Mouse (Mus musculus): ENCODE measurements around the gene Higd1c. TPM values are rescaled to one million over a fixed set of nuclear protein-coding genes. Genes with fewer than 3 reads are reported as not detected.
A peak's percentile ranks its signal among the peaks of the same experiment; 100 is the strongest.
"Not testable (repeated sequence)": the region's sequence is repeated elsewhere in the genome, so short reads cannot be mapped to it uniquely, and the experiment has no call there.

Higd1c gene
- polyA plus RNA-seq, 1 experiment from 2014 or later: not detected

- no peaks in the 10 kb centered on the region for H3K9me3 ChIP-seq
- H3K36me3 ChIP-seq: no peaks in the 10 kb centered on the region
- no peak for ATAC-seq (ENCODE audit: borderline replicate concordance, extremely low read depth, low FRiP score, low TSS enrichment)
- H3K4me1 ChIP-seq: no peaks in the 10 kb centered on the region
- WGBS: 67% methylated on average over 7 of the region's 7 CpGs
- no peak overlapping the region for H3K9ac ChIP-seq
- no peak overlapping the region for H3K4me2 ChIP-seq
- no peak overlapping the region for H3K27ac ChIP-seq
- no peak overlapping the region for H3K4me3 ChIP-seq
- no peaks in the 10 kb centered on the region for H3K27me3 ChIP-seq
These were observed 2.8 kb downstream of the Higd1c start for GRCm38 (mm10) chr15:100367119-100367518.

DNA sequence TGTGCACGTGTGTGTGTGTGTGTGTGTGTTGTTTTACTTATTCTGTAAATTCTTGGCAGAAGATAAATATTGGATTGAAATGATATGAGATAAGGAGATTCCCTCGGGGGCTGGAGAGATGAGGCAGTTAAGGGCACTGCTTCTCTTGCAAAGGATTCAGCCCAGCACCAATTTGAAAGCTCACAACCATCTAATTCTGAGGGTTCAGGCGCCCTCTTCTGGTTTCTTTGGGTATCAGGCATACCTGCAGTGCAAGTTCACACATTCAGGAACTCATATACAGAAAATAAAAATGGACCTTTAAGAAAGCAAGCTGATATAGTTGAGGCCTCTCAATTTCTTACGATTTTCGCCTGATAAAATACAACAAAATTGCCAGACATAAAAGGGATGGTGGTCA, 10.7 kb downstream of the Higd1c start:
- Histone ChIP-seq H3K27ac (no peak overlapping the region), H3K36me3 (no peaks in the 10 kb centered on the region), H3K9me3 (no peaks in the 10 kb centered on the region), H3K9ac (no peak overlapping the region), H3K4me1 (no peaks in the 10 kb centered on the region), H3K27me3 (no peaks in the 10 kb centered on the region), H3K4me2 (no peak overlapping the region), H3K4me3 (no peak overlapping the region)
- WGBS: 22% methylated on average over 5 of the region's 5 CpGs
- ATAC-seq (ENCODE audit: borderline replicate concordance, extremely low read depth, low FRiP score, low TSS enrichment): no peak

GRCm38 (mm10) chr15:100377847-100378505, 13.6 kb downstream of the Higd1c start:
- H3K27ac ChIP-seq, H3K9me3 ChIP-seq, H3K9ac ChIP-seq, H3K4me2 ChIP-seq, H3K27me3 ChIP-seq, H3K36me3 ChIP-seq, H3K4me3 ChIP-seq, H3K4me1 ChIP-seq: not testable (repeated sequence)
- ATAC-seq (ENCODE audit: borderline replicate concordance, extremely low read depth, low FRiP score, low TSS enrichment): peak; percentile 41; the same call in 1 of the 2 replicates
- WGBS: 11% methylated on average over 3 of the region's 9 CpGs

DNA sequence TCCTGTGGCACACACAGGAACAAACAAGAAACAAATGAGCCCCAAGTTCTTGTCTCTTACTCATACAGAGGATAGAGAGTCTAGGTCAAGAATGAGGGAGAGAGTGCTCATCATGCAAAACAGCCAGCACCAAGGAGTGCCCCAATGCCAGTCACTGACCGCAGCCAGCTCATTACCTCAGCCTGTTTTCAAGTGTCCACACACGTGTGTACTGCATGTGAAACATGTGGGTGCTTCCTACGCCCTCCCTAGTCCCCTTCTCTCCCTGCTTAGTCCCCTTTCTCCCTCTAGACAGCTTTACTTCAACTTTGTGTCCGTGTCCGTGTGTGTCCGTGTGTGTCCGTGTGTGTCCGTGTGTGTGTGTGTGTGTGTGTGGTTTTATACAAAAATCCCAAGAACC, 15.3 kb downstream of the Higd1c start:
- Histone ChIP-seq H3K27me3 (no peaks in the 10 kb centered on the region), H3K9ac (no peak overlapping the region), H3K27ac (no peak overlapping the region), H3K4me1 (no peaks in the 10 kb centered on the region), H3K9me3 (no peaks in the 10 kb centered on the region), H3K4me2 (no peak overlapping the region), H3K36me3 (no peaks in the 10 kb centered on the region), H3K4me3 (no peak overlapping the region)
- WGBS: 64% methylated on average over 8 of the region's 8 CpGs
- ATAC-seq (ENCODE audit: borderline replicate concordance, extremely low read depth, low FRiP score, low TSS enrichment): no peak

DNA sequence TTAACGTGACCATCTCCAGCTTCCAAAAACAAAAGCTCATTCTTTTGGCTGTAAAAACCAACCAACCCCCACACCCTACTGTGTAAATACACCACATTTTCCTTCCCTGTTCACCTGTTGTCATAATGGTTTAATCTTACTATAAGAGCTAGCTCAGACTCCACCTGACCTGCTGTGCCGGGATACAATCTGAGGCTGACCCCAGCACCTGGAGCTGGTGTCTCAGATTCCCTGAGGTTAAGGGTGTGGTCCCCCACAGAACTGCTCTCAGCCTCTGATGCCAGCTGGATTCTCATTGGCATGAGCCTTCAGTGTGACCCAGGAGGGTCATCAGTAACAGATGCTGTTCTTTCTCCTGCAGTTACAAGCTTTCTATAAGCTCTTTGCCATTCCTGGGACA, 15.8 kb downstream of the Higd1c start:
- H3K27me3 ChIP-seq: no peaks in the 10 kb centered on the region
- 49% methylated on average over 2 of the region's 2 CpGs for WGBS
- no peak for ATAC-seq (ENCODE audit: borderline replicate concordance, extremely low read depth, low FRiP score, low TSS enrichment)
- no peak overlapping the region for H3K9ac ChIP-seq
- H3K9me3 ChIP-seq: no peaks in the 10 kb centered on the region
- H3K36me3 ChIP-seq: no peaks in the 10 kb centered on the region
- H3K4me2 ChIP-seq: no peak overlapping the region
- H3K4me3 ChIP-seq: no peak overlapping the region
- no peaks in the 10 kb centered on the region for H3K4me1 ChIP-seq
- H3K27ac ChIP-seq: no peak overlapping the region

DNA sequence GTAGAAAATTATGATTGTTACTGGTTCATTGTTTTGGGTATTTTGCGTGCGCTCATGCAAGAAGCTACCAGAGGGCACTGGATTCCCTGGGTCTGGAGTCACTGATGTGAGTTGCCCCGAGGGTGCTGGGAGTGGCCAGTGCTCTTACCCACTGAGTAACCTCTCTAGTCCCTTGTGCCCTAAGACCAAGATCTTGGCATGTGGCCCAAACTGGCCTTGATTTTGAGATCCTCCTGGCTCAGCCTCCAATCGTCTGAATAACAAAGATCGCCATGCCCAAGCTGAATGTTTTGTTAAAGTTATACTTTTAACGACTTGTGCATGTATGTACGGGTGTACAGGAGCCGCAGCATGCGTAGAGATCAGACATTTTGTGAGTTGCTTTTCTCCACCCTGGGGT, 21.4 kb downstream of the Higd1c start:
- Histone ChIP-seq H3K27ac (no peak overlapping the region), H3K4me3 (no peak overlapping the region), H3K9me3 (no peaks in the 10 kb centered on the region), H3K4me2 (no peak overlapping the region), H3K36me3 (no peaks in the 10 kb centered on the region), H3K4me1 (peaks cover 4% of the 10 kb centered on the region; the same call in 1 of the 2 replicates), H3K9ac (no peak overlapping the region), H3K27me3 (no peaks in the 10 kb centered on the region)
- no peak for ATAC-seq (ENCODE audit: borderline replicate concordance, extremely low read depth, low FRiP score, low TSS enrichment)
- 89% methylated on average over 9 of the region's 9 CpGs for WGBS

GRCm38 (mm10) chr15:100387544-100388223, 23.3 kb downstream of the Higd1c start:
- no peaks in the 10 kb centered on the region for H3K27me3 ChIP-seq
- WGBS: 52% methylated on average over 17 of the region's 17 CpGs
- H3K4me2 ChIP-seq: peak overlapping the region; percentile 42
- H3K9me3 ChIP-seq: no peaks in the 10 kb centered on the region
- H3K9ac ChIP-seq: no peak overlapping the region
- H3K4me3 ChIP-seq: no peak overlapping the region; the same call in 1 of the 2 replicates
- H3K36me3 ChIP-seq: no peaks in the 10 kb centered on the region
- 0 out of 2 replicates have a peak, but pooled peaks have one; percentile 53 for ATAC-seq (ENCODE audit: borderline replicate concordance, extremely low read depth, low FRiP score, low TSS enrichment)
- peak overlapping the region; percentile 63 for H3K27ac ChIP-seq
- H3K4me1 ChIP-seq: peaks cover 4% of the 10 kb centered on the region; the same call in 1 of the 2 replicates

DNA sequence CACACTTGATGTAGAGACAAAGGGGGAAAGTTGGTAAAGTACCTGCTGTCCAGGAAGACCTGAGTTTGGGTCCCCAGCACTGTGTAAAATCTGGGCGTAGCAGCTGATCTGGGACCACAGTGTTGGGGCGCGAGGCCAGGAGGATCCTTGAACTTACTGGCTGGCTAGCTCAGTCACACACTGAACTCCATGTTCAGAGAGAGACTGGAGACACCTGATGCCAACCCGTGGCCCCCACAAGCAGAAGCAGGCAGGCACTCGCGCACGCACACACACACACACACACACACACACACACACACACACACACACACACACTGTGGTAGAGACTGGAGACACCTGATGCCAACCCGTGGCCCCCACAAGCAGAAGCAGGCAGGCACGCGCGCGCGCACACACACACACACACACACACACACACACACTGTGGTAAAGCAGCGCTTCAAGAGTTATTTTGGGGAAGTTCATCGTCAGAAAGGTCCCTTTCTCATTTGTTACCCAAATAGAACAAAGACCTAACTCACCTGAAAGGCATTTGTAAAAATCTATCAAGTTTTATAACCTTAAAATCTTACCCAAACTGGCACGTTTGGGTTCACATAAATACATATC, 24.0 kb downstream of the Higd1c start:
- Histone ChIP-seq H3K4me2 (peak overlapping the region; percentile 42), H3K27me3 (no peaks in the 10 kb centered on the region), H3K27ac (peak overlapping the region; percentile 63), H3K36me3 (no peaks in the 10 kb centered on the region; the same call in 1 of the 2 replicates), H3K9ac (no peak overlapping the region), H3K4me1 (peaks cover 4% of the 10 kb centered on the region; the same call in 1 of the 2 replicates), H3K4me3 (no peak overlapping the region; the same call in 1 of the 2 replicates), H3K9me3 (no peaks in the 10 kb centered on the region)
- ATAC-seq (ENCODE audit: borderline replicate concordance, extremely low read depth, low FRiP score, low TSS enrichment): 0 out of 2 replicates have a peak, but pooled peaks have one; percentile 28
- 72% methylated on average over 15 of the region's 16 CpGs for WGBS

- Histone ChIP-seq H3K4me2 (no peak overlapping the region), H3K9me3 (no peaks in the 10 kb centered on the region), H3K27ac (peak overlapping the region; percentile 19), H3K27me3 (no peaks in the 10 kb centered on the region), H3K36me3 (no peaks in the 10 kb centered on the region; the same call in 1 of the 2 replicates), H3K4me1 (peaks cover 4% of the 10 kb centered on the region; the same call in 1 of the 2 replicates), H3K4me3 (no peak overlapping the region), H3K9ac (no peak overlapping the region)
- no peak for ATAC-seq (ENCODE audit: borderline replicate concordance, extremely low read depth, low FRiP score, low TSS enrichment)
- 51% methylated on average over 9 of the region's 9 CpGs for WGBS
These were observed 24.5 kb downstream of the Higd1c start for GRCm38 (mm10) chr15:100388886-100389285.

- H3K9ac ChIP-seq: no peak overlapping the region
- H3K4me2 ChIP-seq: no peak overlapping the region
- peaks cover 11% of the 10 kb centered on the region for H3K36me3 ChIP-seq
- no peak overlapping the region for H3K4me3 ChIP-seq
- H3K27ac ChIP-seq: no peak overlapping the region
- H3K27me3 ChIP-seq: no peaks in the 10 kb centered on the region
- ATAC-seq (ENCODE audit: borderline replicate concordance, extremely low read depth, low FRiP score, low TSS enrichment): no peak
- peaks cover 4% of the 10 kb centered on the region; the same call in 1 of the 2 replicates for H3K4me1 ChIP-seq
- no peaks in the 10 kb centered on the region for H3K9me3 ChIP-seq
- WGBS: 69% methylated on average over 7 of the region's 7 CpGs
These were observed 26.7 kb downstream of the Higd1c start for GRCm38 (mm10) chr15:100391066-100391465.

- peaks cover 4% of the 10 kb centered on the region; the same call in 1 of the 2 replicates for H3K4me1 ChIP-seq
- no peak overlapping the region for H3K4me3 ChIP-seq
- no peak overlapping the region for H3K4me2 ChIP-seq
- ATAC-seq (ENCODE audit: borderline replicate concordance, extremely low read depth, low FRiP score, low TSS enrichment): no peak
- H3K27me3 ChIP-seq: no peaks in the 10 kb centered on the region
- peaks cover 16% of the 10 kb centered on the region for H3K36me3 ChIP-seq
- 86% methylated on average over 7 of the region's 7 CpGs for WGBS
- no peak overlapping the region for H3K9ac ChIP-seq
- no peaks in the 10 kb centered on the region for H3K9me3 ChIP-seq
- no peak overlapping the region for H3K27ac ChIP-seq
These were observed 27.3 kb downstream of the Higd1c start for GRCm38 (mm10) chr15:100391599-100391998.

GRCm38 (mm10) chr15:100393016-100393415, 28.7 kb downstream of the Higd1c start:
- H3K36me3 ChIP-seq: peaks cover 30% of the 10 kb centered on the region
- H3K4me1 ChIP-seq: peaks cover 4% of the 10 kb centered on the region; the same call in 1 of the 2 replicates
- H3K9ac ChIP-seq: no peak overlapping the region
- ATAC-seq (ENCODE audit: borderline replicate concordance, extremely low read depth, low FRiP score, low TSS enrichment): no peak
- 80% methylated on average over 11 of the region's 11 CpGs for WGBS
- no peak overlapping the region for H3K4me3 ChIP-seq
- H3K4me2 ChIP-seq: no peak overlapping the region
- H3K27me3 ChIP-seq: no peaks in the 10 kb centered on the region
- no peak overlapping the region for H3K27ac ChIP-seq
- H3K9me3 ChIP-seq: no peaks in the 10 kb centered on the region

All from lung, embryonic 15.5 days (tissue).